Mouse (Mus musculus) G1E (cell line): Measurements from ENCODE around the gene Syt5. TPM values are rescaled to one million over a fixed set of nuclear protein-coding genes. Genes with fewer than 3 reads are reported as not detected.
"Not testable (repeated sequence)": the region's sequence is repeated elsewhere in the genome, so short reads cannot be mapped to it uniquely, and the experiment has no call there.

Source experiments
- ATAC-seq: 2 replicates; pipeline ENCODE4 v1.8.0; 2016; ENCODE audit warnings: mild to moderate bottlenecking; ENCODE audit not compliant: insufficient number of reproducible peaks, poor library complexity, low FRiP score, severe bottlenecking; ENCODE audit errors: extremely low read depth
- DNase-seq: peaks from one replicate; pipeline ENCODE4 v3.0.0; 2012; ENCODE audit warnings: low spot score
- H3K27me3 ChIP-seq: 2 replicates; pipeline ENCODE4 v1.6.1; 2012; ENCODE audit warnings: mild to moderate bottlenecking, low read length, inconsistent platforms; ENCODE audit not compliant: insufficient read depth
- H3K36me3 ChIP-seq: replicated peaks from 2 replicates; pipeline ENCODE3; 2012; ENCODE audit warnings: mild to moderate bottlenecking, inconsistent platforms
- H3K4me1 ChIP-seq: 2 replicates; pipeline ENCODE4 v1.6.1; 2012; ENCODE audit warnings: low read depth, low read length, inconsistent platforms, mixed read lengths; ENCODE audit not compliant: insufficient read depth
- H3K4me3 ChIP-seq: 2 replicates; pipeline ENCODE4 v1.5.1; 2012; ENCODE audit warnings: low read depth, mild to moderate bottlenecking, inconsistent platforms, low read length, moderate library complexity, mixed read lengths
- H3K9me3 ChIP-seq: replicated peaks from 2 replicates; pipeline ENCODE4 v1.6.1; 2012; ENCODE audit warnings: inconsistent platforms
- CTCF ChIP-seq: IDR thresholded peaks from 2 replicates; pipeline ENCODE4 v1.5.1; 2012; ENCODE audit warnings: low read depth, low read length, inconsistent platforms, mixed read lengths
- GATA1 ChIP-seq: IDR thresholded peaks from 2 replicates; pipeline ENCODE4 v1.6.1; 2012; ENCODE audit warnings: borderline replicate concordance, low read length, inconsistent platforms, mixed read lengths
- GATA2 ChIP-seq: IDR thresholded peaks from 2 replicates; pipeline ENCODE4 v1.6.1; 2012; ENCODE audit warnings: low read depth, low read length, inconsistent platforms, borderline replicate concordance
- POLR2AphosphoS5 ChIP-seq: IDR thresholded peaks from 2 replicates; pipeline ENCODE4 v1.6.1; 2012; ENCODE audit warnings: low read depth, low read length, inconsistent platforms; ENCODE audit not compliant: insufficient replicate concordance
- TAL1 ChIP-seq: conservative IDR thresholded peaks from 2 replicates; pipeline ENCODE4 v1.6.1; 2012; ENCODE audit warnings: low read depth, low read length, inconsistent platforms, mixed read lengths
- polyA plus RNA-seq: library from polyadenylated mRNA; stranded (reverse); fragments of >175 nt; gene quantifications from 2 replicates; pipeline ENCODE4 v1.2.3, GENCODE M21; 2012
- total RNA-seq, 2 experiments: library from RNA; stranded (forward) in 1 of 2; stranded (reverse) in 1 of 2; fragments of 200-1000 nt in 1 of 2; fragments of >200 nt in 1 of 2; fragmentation: Nextera tagmentation in 1 of 2; gene quantifications; 2 replicates each; pipeline ENCODE4 v1.2.3; 2014 to 2017

Gene Syt5
- total RNA-seq (2014; fragmentation: Nextera tagmentation) (not detected in 2 replicates), total RNA-seq (2017) (not detected in 2 replicates), polyA plus RNA-seq (not detected in 2 replicates)

DNA sequence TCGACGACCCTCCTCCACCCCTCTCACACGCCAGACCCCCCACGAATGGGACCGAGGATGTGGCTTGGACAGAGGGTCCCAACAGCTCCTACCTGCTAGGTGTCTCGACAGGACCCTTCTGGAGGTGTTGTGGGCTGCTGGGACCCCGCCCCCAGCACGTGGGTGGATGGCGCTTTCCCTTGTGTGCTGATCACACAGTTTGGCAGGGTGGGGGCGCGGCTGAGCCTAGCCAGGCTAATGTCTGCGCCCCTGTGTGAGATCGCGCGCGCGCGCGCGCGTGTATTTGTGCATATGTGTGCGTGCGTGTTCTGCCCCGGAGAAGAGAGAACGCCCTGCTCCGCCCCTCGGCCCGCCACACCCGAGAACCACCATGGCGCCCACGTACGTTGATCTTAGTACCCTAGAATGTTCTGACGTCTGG, at the start of gene Syt5:
Syt5 (minus strand) TSS at position 321 of the 421 bp plus-strand sequence.
- Histone ChIP-seq H3K4me3 (no peak within 1 kb of the TSS), H3K9me3 (no peaks in the 10 kb centered on the region), H3K36me3 (no peaks in the 10 kb centered on the region), H3K27me3 (peaks cover 14% of the 10 kb centered on the region; the same call in 1 of the 2 replicates), H3K4me1 (peaks cover 2% of the 10 kb centered on the region)
- no peak for TF ChIP-seq POLR2AphosphoS5
- TF ChIP-seq GATA2: no peak
- TF ChIP-seq GATA1: no peak
- TF ChIP-seq TAL1: no peak
- TF ChIP-seq CTCF: no peak
- no peak for ATAC-seq
- no peak for DNase-seq

GRCm38 (mm10) chr7:4597046-4597445, 49.7 kb upstream of the Syt5 start:
- ATAC-seq, DNase-seq, H3K4me1 ChIP-seq, H3K4me3 ChIP-seq, H3K27me3 ChIP-seq, H3K36me3 ChIP-seq, H3K9me3 ChIP-seq: not testable (repeated sequence)

- not testable (repeated sequence) for H3K4me3 ChIP-seq, H3K4me1 ChIP-seq, H3K27me3 ChIP-seq, DNase-seq, ATAC-seq, H3K9me3 ChIP-seq, H3K36me3 ChIP-seq
Observed at GRCm38 (mm10) chr7:4581481-4581880, 34.1 kb upstream of the Syt5 start.

DNA sequence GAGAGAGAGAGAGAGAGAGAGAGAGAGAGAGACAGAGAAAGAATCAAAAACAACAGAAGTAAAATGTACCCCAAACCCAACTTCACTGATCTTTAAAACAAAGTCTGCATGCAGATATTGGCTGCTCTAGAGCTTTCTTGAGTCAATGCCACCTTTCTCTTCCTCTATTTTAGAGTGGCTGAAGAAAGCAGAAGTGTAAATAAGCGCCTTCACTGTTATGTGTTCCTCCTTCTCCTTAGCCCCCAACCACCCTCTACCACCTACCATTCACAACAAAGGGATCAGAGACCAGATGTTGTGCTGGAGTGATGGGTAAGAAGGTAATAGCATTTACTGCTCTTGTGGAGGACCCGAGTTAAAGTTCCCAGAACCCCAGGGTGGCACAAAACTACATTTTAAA, 25.0 kb upstream of the Syt5 start:
- ATAC-seq, H3K9me3 ChIP-seq, H3K36me3 ChIP-seq, H3K27me3 ChIP-seq, H3K4me3 ChIP-seq, DNase-seq, H3K4me1 ChIP-seq: not testable (repeated sequence)

- Histone ChIP-seq H3K36me3 (no peaks in the 10 kb centered on the region), H3K4me1 (no peaks in the 10 kb centered on the region), H3K4me3 (no peak overlapping the region), H3K9me3 (no peaks in the 10 kb centered on the region), H3K27me3 (no peaks in the 10 kb centered on the region)
- ATAC-seq (no peak), DNase-seq (no peak)
- TF ChIP-seq CTCF (0 out of 2 replicates have a peak, but pooled peaks have one; percentile 6), TAL1 (no peak), GATA2 (no peak)
Observed at GRCm38 (mm10) chr7:4562660-4563059, 15.3 kb upstream of the Syt5 start.

GRCm38 (mm10) chr7:4557167-4557560, 9.8 kb upstream of the Syt5 start:
- DNase-seq (no peak), ATAC-seq (no peak)
- H3K36me3 ChIP-seq: no peaks in the 10 kb centered on the region

DNA sequence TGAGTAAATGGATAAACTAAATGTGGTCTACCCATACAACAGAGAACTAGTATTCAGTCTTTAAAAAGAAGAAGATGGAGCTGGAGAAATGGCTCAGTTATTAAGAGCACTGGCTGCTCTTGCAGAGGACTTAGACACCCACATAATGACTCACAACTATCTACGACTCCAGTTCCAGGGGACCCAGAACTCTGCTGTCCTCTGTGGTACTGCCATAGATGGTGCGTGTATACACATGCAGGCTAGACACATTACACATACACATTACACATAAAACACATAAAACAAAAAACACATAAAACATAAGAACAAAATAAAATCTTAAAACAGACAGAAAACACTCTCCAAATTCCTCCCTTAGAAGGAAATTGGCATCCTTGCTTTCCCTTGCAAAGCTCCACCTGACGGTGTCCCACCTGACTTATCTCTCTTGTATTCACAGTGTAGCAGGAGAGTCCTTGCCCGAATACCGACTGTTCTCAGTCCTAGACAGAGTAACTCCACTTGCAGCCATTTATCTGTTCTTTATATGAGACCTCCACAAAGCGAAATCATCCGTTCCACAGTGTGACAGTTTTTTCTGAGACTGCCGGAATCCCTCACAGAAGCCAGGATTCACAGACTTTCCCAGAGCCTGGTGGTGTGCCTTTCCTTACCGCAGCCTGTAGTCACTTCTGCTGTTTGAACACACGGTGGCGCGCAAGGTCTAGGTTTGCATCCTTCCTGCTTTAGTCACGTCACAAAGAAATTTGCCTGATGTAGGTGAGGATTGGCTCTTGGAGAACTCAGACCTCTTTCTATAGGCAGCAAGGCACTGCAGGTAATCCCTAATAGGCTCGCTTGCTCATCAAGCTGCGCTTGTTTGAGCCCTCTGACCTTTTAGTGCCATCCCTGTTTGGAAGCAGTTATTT, 9.2 kb upstream of the Syt5 start:
- Histone ChIP-seq H3K4me1 (no peaks in the 10 kb centered on the region; the same call in 1 of the 2 replicates), H3K4me3 (no peak overlapping the region), H3K36me3 (no peaks in the 10 kb centered on the region), H3K9me3 (no peaks in the 10 kb centered on the region), H3K27me3 (peaks cover 22% of the 10 kb centered on the region)
- DNase-seq (peak; percentile 48), ATAC-seq (peak; percentile 57)
- TF ChIP-seq POLR2AphosphoS5 (no peak), GATA2 (no peak), CTCF (peak; percentile 68), GATA1 (no peak)

More at GRCm38 (mm10) chr7:4557167-4557560, 9.8 kb upstream of the Syt5 start:
- no peak for TF ChIP-seq GATA1
- no peak for TF ChIP-seq GATA2
- no peak for TF ChIP-seq TAL1
- no peak for TF ChIP-seq CTCF
- no peak for TF ChIP-seq POLR2AphosphoS5
- no peaks in the 10 kb centered on the region for H3K9me3 ChIP-seq
- H3K4me3 ChIP-seq: no peak overlapping the region
- H3K4me1 ChIP-seq: no peaks in the 10 kb centered on the region; the same call in 1 of the 2 replicates
- peaks cover 22% of the 10 kb centered on the region for H3K27me3 ChIP-seq
